Mouse (Mus musculus): ENCODE results near the gene Lyrm2.

The Lyrm2 gene

DNA sequence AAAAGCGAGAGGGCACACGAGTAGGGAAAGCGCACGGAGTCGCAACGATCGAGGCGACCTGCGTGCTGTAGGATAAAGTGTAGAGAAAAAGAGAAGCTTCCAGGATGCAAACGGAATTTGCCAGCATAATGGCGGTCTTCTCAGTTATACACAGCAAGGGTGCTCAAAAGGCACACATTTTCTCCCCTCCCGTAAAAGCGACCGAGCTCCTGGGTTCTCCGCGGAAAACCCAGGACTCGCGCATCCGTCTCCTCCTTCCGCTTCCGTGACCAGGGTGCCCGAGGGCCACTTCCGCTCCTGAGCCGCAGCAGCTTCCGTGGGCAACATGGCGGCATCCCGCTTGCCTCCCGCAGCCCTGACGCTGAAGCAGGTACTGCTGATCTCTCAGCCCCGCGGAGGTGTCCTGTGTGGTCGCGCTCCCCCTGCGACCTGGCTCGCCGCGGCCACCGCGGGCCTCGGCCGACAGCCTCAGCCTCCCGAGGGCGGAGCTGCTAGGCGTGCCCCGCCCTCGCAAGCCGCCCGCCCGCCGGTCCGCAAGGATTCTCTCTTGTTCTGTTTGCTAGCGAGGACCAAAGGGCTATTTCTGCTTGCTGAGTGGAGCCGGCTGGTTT is at the start of gene Lyrm2:
Lyrm2 (plus strand) TSS at position 288 of the 611 bp plus-strand sequence.
- peak; percentile 89 for DNase-seq (ENCODE audit: low read depth, low spot score)

- DNase-seq (ENCODE audit: low read depth, low spot score), result no peak
Observed at GRCm38 (mm10) chr4:32750711-32751110, 49.3 kb upstream of the Lyrm2 start.

- no peak for DNase-seq (ENCODE audit: low read depth, low spot score)
Observed at GRCm38 (mm10) chr4:32757430-32757829, 42.6 kb upstream of the Lyrm2 start.

DNA sequence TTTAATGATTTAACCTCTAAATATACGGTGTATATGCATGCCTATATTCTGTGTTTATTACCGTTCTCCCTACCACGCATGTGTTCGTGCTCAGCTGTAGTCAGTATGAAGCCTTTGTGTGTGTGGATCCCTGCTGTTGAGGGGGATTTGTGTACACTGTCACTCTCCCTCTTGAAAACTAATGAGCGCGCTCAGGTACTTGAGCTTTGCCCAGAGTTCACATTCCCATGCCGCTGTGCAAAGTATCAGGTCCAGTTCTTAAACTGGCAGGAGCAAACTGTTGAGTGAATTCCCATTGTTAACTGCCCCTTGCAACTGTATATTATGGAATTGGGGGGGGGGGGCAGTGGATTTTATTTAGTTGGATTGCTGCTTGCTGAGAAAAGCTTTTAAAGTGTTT is 32.6 kb upstream of the Lyrm2 start:
- no peak for DNase-seq (ENCODE audit: low read depth, low spot score)

DNA sequence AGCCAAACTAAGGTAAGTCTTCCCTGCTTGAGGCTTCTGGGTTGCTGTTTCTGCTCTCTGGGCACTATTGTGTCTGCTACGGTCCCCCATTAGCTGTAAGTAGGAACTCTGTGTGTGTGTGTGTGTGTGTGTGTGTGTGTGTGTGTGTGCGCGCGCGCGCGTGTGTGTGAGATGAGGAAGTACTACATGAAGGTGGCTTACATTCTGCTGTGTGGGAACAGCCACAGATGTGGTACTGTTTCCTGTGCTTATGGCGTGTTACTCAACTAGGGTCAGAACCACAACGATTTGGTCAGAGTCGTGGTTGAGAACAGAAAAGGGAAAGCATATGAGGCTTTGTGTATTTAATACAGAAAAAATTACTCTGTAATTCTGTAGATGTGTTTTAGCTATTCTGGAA is 32.0 kb upstream of the Lyrm2 start:
- no peak for DNase-seq (ENCODE audit: low read depth, low spot score)

GRCm38 (mm10) chr4:32770284-32770810 is 29.7 kb upstream of the Lyrm2 start:
- peak; percentile 93 for DNase-seq (ENCODE audit: low read depth, low spot score)

DNA sequence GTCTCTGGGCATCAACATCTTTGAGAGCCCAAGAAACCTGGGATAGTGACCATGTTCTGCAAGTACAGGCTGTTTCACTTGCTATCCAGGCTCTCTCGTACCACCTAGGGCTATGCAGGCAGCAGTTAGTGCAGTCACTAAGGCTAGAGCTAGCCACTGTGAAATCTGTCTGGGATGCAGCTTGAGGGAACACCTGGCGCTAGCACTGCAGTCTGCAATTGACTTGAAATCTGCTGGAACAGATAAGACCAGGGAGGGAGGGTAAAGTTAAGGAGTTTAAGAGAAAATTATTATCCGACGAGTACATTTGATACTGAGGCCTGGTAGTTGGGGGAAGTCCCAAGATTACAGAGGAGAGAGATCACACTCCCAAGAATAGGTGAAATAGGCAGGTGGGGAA is 20.1 kb upstream of the Lyrm2 start:
- no peak for DNase-seq (ENCODE audit: low read depth, low spot score)

DNA sequence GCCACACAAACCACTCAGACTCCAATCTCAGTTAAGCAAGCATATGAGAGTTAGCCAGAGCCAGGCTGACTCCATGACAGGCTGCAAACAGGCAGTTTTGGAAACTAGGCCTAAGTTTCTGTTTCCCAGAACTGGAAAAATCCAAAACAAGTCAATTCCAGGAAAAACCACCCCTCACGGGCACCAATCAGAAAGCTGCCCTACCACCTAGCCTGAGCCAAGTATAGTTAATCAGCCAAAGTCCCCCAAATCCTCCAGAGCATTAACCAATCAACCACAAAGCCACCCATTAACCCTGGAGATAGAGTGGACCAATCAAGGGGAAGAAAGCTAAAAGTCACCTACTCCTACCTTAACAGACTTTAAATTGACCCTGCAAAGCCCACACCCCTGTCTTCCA is 12.9 kb upstream of the Lyrm2 start:
- DNase-seq (ENCODE audit: low read depth, low spot score), result no peak

DNA sequence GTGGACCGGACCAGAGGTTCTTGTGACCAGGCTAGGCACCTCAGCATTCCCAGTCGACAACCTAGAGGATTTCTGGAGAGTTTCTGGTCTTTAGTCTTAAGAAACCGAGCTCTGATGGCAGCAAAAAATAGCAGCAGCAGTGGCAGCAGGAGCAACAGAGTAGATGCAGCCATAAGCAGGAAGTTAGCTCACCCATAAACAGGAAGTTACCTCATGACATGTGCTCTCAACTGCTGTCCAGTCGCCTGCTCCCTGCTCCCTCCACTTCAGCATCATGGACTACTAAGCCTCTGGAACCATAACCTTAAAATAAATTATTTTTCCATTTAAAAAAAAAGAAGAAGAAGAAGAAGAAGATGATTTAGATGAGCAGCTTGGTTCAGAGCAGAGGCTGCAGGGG is 11.0 kb upstream of the Lyrm2 start:
- DNase-seq (ENCODE audit: low read depth, low spot score), result no peak

GRCm38 (mm10) chr4:32798976-32799375 is 1.1 kb upstream of the Lyrm2 start:
- no peak for DNase-seq (ENCODE audit: low read depth, low spot score)

DNA sequence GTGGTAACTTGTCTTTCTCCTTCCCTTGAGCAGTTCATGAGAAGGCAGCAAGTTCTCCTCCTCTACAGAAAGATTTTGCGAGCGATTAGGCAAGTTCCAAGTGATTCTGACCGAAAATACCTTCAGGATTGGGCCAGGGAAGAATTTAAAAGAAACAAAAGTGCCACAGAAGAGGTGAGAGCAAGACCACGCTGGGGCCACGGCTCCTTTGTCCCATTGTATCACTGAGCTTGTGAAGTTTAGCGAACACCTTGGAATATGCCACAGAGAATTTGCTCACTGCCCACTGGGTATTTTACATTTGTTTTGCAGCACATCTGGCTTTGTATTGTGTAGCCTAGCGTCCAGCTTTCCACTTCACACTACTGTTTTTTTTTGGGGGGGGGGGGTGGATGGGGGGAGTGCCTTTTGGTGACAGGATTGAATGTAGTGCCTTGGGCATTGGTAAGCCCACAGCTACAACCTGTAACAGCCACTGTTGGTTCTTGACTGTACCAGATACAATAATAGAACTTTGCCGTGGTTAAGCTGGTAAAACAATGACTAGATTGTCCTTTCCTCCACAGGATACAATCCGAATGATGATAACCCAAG is 621 bp downstream of the Lyrm2 start:
- DNase-seq (ENCODE audit: low read depth, low spot score), result no peak

DNA sequence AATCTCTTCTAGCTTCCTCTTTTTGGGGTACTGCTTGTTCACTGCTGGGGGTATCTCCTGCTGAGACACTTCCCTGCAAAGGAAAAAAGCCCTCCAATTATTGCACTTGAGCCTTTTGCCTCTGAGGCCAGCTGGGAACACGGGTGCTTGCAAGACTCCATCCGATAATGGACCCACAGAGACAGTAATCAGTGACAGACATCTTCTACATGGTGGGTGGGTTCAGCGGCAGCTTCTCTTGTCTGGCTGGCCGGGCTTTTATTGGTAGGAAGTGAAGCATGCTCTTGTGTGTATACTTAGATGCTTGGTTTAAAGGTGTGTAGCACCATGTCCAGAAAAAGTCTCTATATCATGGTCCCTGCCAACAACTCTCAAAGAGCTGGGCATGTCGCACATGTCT is 17.4 kb downstream of the Lyrm2 start:
- no peak for DNase-seq (ENCODE audit: low read depth, low spot score)

- no peak for DNase-seq (ENCODE audit: low read depth, low spot score)
Observed at GRCm38 (mm10) chr4:32820676-32821075, 20.6 kb downstream of the Lyrm2 start.

GRCm38 (mm10) chr4:32824254-32824653 is 24.2 kb downstream of the Lyrm2 start:
- no peak for DNase-seq (ENCODE audit: low read depth, low spot score)

DNA sequence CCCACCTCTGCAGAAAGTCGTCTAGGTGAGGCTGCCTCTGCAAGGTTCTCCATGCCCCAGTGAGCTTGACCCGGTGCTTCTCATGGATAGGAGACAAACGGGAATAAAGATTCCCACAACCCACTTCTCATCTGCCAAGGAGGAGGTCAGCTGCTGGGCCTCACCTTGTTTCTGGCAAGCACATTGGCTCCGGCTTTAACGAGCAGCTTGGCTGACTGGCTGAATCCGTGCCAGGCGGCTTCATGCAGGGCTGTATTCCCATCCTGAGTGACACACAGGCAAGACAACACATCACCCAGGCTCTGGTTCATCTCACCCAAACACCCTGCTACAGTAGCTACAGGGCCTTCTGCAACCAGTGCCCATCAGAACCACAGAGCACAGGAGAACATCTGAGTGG is 26.9 kb downstream of the Lyrm2 start:
- DNase-seq (ENCODE audit: low read depth, low spot score), result no peak

- DNase-seq (ENCODE audit: low read depth, low spot score), result no peak
Observed at GRCm38 (mm10) chr4:32828385-32829077, 28.5 kb downstream of the Lyrm2 start.

GRCm38 (mm10) chr4:32829316-32829715 is 29.3 kb downstream of the Lyrm2 start:
- no peak for DNase-seq (ENCODE audit: low read depth, low spot score)

- DNase-seq (ENCODE audit: low read depth, low spot score), result peak; percentile 82
Observed at GRCm38 (mm10) chr4:32833494-32834282, 33.6 kb downstream of the Lyrm2 start.

DNA sequence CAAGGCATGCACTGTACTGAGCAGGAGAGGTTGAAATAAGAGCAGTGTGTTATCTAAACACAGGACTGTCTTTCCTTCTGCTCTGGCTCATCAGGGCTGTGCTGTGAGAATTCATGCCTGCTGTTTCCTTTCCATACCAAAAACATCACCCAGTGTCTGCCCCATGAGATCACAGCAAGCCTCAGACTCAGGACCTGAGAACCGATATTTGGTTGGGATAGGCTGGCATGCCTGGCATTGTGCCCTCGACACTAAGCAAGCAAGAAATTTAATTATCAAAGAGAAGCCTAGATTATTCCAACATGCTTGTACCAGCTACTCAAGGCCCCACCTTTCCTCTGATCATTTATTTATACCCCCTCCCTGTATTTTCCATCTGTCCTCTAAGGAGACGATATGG is 34.5 kb downstream of the Lyrm2 start:
- DNase-seq (ENCODE audit: low read depth, low spot score), result no peak

- no peak for DNase-seq (ENCODE audit: low read depth, low spot score)
Observed at GRCm38 (mm10) chr4:32836071-32836470, 36.0 kb downstream of the Lyrm2 start.

DNA sequence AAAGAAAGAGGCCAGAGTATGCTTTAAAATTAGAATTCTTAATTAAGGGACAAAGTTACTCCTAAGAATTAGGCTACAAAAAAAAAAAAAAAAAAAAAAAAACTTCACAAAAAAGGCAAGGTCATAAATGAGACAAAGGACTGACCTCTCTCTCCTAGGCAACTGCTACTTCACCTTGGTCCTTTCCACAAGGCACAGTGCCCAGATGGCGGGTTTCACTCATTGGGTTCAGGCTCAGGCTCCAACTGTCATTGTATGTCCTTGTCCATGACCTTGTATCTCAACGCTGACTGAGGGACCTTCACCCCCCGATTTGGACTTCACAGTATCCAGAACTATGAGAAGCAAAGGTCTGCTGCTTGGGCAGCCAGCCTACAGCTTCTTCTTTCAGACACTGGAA is 38.3 kb downstream of the Lyrm2 start:
- no peak for DNase-seq (ENCODE audit: low read depth, low spot score)
